Mouse (Mus musculus) CH12.LX (cell line): ENCODE measurements around the gene P2rx2.

ENCODE experiments used
- CHD2 ChIP-seq: IDR thresholded peaks from 2 replicates; pipeline ENCODE4 v1.6.1; 2011; ENCODE audit warnings: low read length, improper control_type of control experiment
- GABPA ChIP-seq: IDR thresholded peaks from 2 replicates; pipeline ENCODE4 v1.6.1; 2012; ENCODE audit warnings: low read depth, low read length, improper control_type of control experiment, inconsistent platforms; ENCODE audit not compliant: insufficient replicate concordance
- MYC ChIP-seq: IDR thresholded peaks from 2 replicates; pipeline ENCODE4 v1.6.1; 2011; ENCODE audit warnings: low read depth, mild to moderate bottlenecking, improper control_type of control experiment, low read length
- POLR2A ChIP-seq: IDR thresholded peaks from 2 replicates; pipeline ENCODE4 v1.6.1; 2011; ENCODE audit warnings: low read depth, mild to moderate bottlenecking, improper control_type of control experiment, low read length
- SIN3A ChIP-seq: IDR thresholded peaks from 2 replicates; pipeline ENCODE4 v1.6.1; 2012; ENCODE audit warnings: low read length, improper control_type of control experiment, inconsistent platforms
- TBP ChIP-seq: conservative IDR thresholded peaks from 2 replicates; pipeline ENCODE4 v1.6.1; 2011; ENCODE audit warnings: low read depth, low read length, improper control_type of control experiment
- UBTF ChIP-seq: IDR thresholded peaks from 2 replicates; pipeline ENCODE4 v1.6.1; 2012; ENCODE audit warnings: low read depth, mild to moderate bottlenecking, inconsistent platforms, low read length, improper control_type of control experiment, moderate library complexity
- ZKSCAN1 ChIP-seq: IDR thresholded peaks from 2 replicates; pipeline ENCODE4 v1.6.1; 2012; ENCODE audit warnings: low read depth, inconsistent platforms, low read length, improper control_type of control experiment, borderline replicate concordance

- TF ChIP-seq CHD2 (no peak), MYC (no peak), ZKSCAN1 (no peak), TBP (no peak), SIN3A (no peak), UBTF (no peak), GABPA (no peak), POLR2A (no peak)
Measured at GRCm38 (mm10) chr5:110378181-110378583, 35.2 kb upstream of the P2rx2 start.
